Mouse (Mus musculus) embryonic fibroblast, embryonic 13.5 days (primary cell): ENCODE results near the gene Slc27a4. TPM values are rescaled to one million over a fixed set of nuclear protein-coding genes. Genes with fewer than 3 reads are reported as not detected.

Experiments
- H3K27ac ChIP-seq: 2 replicates; pipeline ENCODE4 v1.5.1; 2012; ENCODE audit warnings: low read length, control low read depth, inconsistent platforms; ENCODE audit not compliant: insufficient read depth
- H3K4me1 ChIP-seq: 2 replicates; pipeline ENCODE4 v1.6.1; 2011; ENCODE audit warnings: low read length; ENCODE audit not compliant: control insufficient read depth, insufficient read depth
- H3K4me3 ChIP-seq: 2 replicates; pipeline ENCODE4 v1.5.1; 2011; ENCODE audit warnings: mild to moderate bottlenecking, control low read depth, low read length; ENCODE audit not compliant: insufficient read depth
- CTCF ChIP-seq: IDR thresholded peaks from 2 replicates; pipeline ENCODE4 v1.5.1; 2011; ENCODE audit warnings: mild to moderate bottlenecking, control low read depth, low read length, moderate library complexity, borderline replicate concordance; ENCODE audit not compliant: insufficient read depth
- POLR2A ChIP-seq: IDR thresholded peaks from 2 replicates; pipeline ENCODE4 v1.6.1; 2011; ENCODE audit warnings: low read depth, mild to moderate bottlenecking, control low read depth, low read length, moderate library complexity
- polyA plus RNA-seq: library from polyadenylated mRNA; stranded (reverse); fragments of >200 nt; gene quantifications from 2 replicates; pipeline ENCODE4 v1.2.4, GENCODE M21; 2011; ENCODE audit warnings: low read depth; ENCODE audit not compliant: missing spikeins, insufficient read length

The Slc27a4 gene
- polyA plus RNA-seq, 1 experiment, result 22.1 TPM

- TF ChIP-seq POLR2A, result no peak
- no peak for TF ChIP-seq CTCF
- no peaks in the 10 kb centered on the region for H3K4me1 ChIP-seq
These were observed 41.7 kb downstream of the Slc27a4 start for GRCm38 (mm10) chr2:29844115-29844514.

DNA sequence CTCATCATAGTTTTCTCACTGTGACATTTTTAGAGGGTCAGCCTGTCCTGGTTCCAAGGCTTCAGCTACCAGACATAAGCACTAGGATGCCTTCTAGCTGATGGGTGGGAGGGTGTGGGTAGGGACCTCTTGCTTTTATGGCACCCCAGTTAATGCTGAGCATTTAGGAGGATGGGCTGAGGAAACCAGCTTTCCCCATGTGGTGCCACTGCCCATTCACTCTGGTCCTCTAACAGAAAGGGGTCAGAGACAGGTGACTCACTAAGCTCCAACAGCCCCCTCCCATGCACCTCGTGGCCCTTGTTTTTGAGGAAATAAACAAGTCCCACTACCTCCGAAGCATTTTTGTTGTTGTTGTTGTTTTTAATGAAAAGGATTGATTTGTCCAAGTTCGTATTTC lies 42.2 kb downstream of the Slc27a4 start:
- H3K27ac ChIP-seq, result no peak overlapping the region
- no peak overlapping the region for H3K4me3 ChIP-seq
- TF ChIP-seq POLR2A, result no peak
- no peak for TF ChIP-seq CTCF
- no peaks in the 10 kb centered on the region for H3K4me1 ChIP-seq

More at GRCm38 (mm10) chr2:29844115-29844514, 41.7 kb downstream of the Slc27a4 start:
- Histone ChIP-seq H3K27ac (no peak overlapping the region), H3K4me3 (no peak overlapping the region)

GRCm38 (mm10) chr2:29845636-29846035 lies 43.2 kb downstream of the Slc27a4 start:
- TF ChIP-seq CTCF (no peak), POLR2A (no peak)
- H3K27ac ChIP-seq, result no peak overlapping the region
- H3K4me1 ChIP-seq, result no peaks in the 10 kb centered on the region

DNA sequence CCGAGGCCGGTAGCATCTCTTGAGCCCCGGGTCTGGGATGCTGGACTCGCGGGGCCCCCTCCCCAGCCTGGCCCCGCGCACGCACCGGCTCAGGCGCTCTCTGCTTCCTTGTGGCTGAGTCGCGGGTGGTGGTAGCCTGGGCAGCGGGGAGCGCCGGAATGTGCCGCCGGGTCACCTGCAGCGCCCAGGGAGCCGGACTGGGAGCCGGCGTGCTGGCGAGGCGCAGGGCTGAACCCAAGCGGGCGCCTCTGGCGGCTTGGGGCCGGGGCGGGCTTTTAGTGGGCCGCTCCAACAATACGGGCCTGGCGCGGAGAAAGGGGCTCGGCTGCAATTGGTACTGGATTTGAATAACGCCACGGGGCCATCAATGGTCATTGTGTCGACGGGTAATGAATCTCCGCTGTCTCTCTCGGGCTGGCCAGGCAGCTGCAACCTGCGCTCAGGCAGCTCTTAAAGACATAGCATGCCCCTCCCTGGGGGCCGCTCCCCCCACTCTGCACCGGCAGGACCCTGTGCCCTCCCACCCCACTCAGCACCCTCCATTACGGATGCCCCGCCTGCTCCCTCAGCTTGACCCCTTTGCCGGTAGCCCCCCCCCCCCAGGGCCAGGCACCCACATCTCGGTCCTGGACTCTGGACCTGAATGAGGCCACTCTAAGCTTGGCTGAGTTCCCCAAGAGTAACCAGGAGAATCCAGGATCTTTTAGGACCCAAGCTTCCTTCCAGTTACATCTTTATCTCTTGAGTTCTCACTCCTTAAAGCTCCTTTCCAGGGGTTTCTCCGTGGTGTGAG lies 43.8 kb downstream of the Slc27a4 start:
- Histone ChIP-seq H3K4me3 (no peak overlapping the region), H3K27ac (no peak overlapping the region)
- TF ChIP-seq CTCF, result no peak
- TF ChIP-seq POLR2A, result no peak

More at GRCm38 (mm10) chr2:29845636-29846035, 43.2 kb downstream of the Slc27a4 start:
- no peak overlapping the region for H3K4me3 ChIP-seq

DNA sequence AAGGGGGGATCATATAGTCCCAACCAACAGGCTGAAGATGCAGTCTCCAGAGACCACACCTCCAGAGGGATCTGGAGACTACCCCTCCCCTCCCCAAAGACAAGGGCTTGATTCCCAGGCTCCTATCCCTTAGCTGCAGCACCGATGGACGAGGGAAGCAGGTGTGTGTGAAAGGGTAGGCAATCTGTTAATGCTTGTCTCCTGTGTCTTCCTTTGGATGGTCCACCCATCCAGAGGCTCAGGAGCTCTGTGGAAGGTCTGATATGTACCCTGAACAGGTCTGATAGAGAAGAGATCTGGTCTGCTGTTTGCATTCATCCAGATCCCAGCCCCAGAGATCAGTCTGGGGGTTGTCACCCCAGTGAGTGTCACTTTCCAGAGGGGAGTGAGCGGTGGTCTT lies 44.5 kb downstream of the Slc27a4 start:
- TF ChIP-seq CTCF (no peak), POLR2A (no peak)
- Histone ChIP-seq H3K4me1 (no peaks in the 10 kb centered on the region), H3K27ac (no peak overlapping the region), H3K4me3 (no peak overlapping the region)

More for the DNA sequence above, 43.8 kb downstream of the Slc27a4 start:
- H3K4me1 ChIP-seq, result no peaks in the 10 kb centered on the region

- no peak overlapping the region for H3K4me3 ChIP-seq
- TF ChIP-seq CTCF, result no peak
- no peak for TF ChIP-seq POLR2A
- no peaks in the 10 kb centered on the region for H3K4me1 ChIP-seq
- H3K27ac ChIP-seq, result no peak overlapping the region
These were observed 46.6 kb downstream of the Slc27a4 start for GRCm38 (mm10) chr2:29849041-29849440.

DNA sequence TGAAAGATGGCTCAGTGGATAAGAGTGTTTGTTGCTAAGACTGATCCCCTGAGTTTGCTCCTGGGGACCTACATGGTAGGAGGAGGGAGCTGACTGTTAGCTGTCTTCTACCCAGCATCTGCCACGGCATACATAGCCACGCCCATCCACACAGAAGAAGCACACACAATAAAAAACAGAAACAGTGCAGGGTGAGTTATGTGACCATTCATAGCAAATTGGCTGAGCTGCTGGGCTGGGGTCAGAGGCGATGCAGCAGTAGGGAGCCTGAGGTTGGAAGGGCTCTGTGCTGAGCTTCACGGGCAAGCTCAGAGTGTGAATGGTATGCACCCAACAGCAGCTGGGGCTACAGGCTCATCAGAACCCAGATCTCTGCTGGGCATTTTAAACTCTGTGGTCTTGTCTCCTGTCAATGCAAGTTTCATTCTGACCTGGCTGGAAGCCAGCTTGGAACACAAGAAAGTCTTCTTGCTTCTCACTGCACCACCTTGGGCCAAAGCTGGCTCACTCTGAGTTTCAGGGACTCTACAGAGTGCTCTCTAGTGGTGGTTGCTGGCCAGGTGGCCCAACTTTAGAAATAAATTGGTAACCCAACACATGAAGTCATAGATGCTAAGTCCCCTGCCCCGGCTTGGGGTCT lies 47.5 kb downstream of the Slc27a4 start:
- H3K27ac ChIP-seq, result no peak overlapping the region
- no peak for TF ChIP-seq POLR2A
- TF ChIP-seq CTCF, result no peak
- H3K4me1 ChIP-seq, result no peaks in the 10 kb centered on the region
- no peak overlapping the region for H3K4me3 ChIP-seq

GRCm38 (mm10) chr2:29852957-29853485 lies 50.6 kb downstream of the Slc27a4 start:
- TF ChIP-seq POLR2A (no peak), CTCF (no peak)
- Histone ChIP-seq H3K4me3 (no peak overlapping the region), H3K27ac (no peak overlapping the region), H3K4me1 (peaks cover 17% of the 10 kb centered on the region)

DNA sequence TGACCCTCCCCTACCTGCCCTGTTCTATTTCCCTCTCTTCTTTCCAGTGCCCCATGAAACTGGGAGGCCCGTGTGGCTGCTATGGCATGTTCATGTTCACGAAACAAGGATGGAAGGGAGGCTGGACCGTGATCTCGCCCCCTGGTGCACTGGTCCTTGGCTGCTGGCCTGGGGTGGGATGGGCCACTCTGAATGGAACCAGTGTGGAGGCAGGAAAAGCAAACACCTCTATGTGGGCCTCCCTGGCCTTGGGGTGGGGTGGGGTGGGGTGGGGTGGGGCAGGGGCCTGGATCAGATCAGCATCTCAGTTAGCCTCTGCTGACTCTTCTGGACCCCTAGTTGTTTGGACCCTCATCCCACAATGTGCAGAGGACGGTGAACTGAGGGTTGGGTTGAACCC lies 51.3 kb downstream of the Slc27a4 start:
- H3K27ac ChIP-seq, result no peak overlapping the region
- TF ChIP-seq POLR2A (no peak), CTCF (no peak)
- peaks cover 22% of the 10 kb centered on the region for H3K4me1 ChIP-seq
- no peak overlapping the region for H3K4me3 ChIP-seq
